Comparison of ENCODE assay signal across 8 mouse cellular contexts in the genomic region with DNA sequence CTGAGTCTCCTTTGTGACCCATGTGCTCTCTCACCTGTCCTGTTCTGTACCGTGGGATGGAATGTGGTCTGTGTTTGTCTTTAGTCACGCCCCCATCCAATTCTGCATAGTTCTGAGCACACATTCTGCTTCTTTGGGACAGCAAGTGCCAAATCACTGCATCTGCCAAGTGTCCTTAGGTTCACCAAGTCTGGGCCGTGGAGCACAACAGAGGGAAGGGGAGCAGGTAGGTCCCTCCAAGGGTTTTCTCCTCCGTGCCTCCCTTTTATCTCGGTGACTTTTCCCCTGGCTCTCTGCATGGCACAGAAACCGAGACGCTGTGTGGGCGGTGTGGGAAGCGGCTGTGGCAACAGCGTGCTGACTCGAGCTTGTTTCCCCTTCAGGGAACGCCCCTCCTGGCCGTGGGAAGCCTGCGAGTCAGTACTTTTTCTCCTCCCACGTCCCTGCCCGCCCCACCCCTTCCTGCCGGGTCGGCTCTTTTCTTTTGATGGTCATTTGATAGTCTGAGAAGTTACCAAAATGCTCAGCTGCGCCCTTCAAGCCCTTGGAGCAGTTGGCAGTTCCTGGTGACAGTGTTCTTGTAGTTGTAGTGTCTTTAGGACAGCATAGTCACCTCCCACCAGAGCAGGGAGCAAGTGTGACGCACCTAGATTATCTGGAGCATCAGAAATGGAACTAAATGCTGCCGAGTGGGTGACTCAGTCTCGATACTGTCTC. TPM values are rescaled to one million over a fixed set of nuclear protein-coding genes. Genes with fewer than 3 reads are reported as not detected.
DNase-seq lines count a peak whose midpoint lies in the region; ATAC-seq and TF ChIP-seq lines count a peak whose summit lies in the region.

No protein-coding gene starts in this region.

- 13% methylated on average over 22 of the region's 22 CpGs for WGBS in heart, embryonic 16.5 days
- 5% methylated on average over 22 of the region's 22 CpGs for WGBS in lung, embryonic 14.5 days
- WGBS in neural tube, embryonic 13.5 days = 18% methylated on average over 22 of the region's 22 CpGs
- WGBS in stomach, postnatal 0 days = 5% methylated on average over 22 of the region's 22 CpGs

- H3K4me2 ChIP-seq in heart, embryonic 16.5 days (ENCODE audit: low read depth, low read length) = peak overlapping the region; percentile 66
- peak overlapping the region; percentile 61 for H3K4me2 ChIP-seq in lung, embryonic 14.5 days
- peak overlapping the region; percentile 48 for H3K4me2 ChIP-seq in neural tube, embryonic 13.5 days
- H3K4me2 ChIP-seq in stomach, postnatal 0 days (replicated peaks; ENCODE audit: low read depth) = peak overlapping the region; percentile 57

- peak overlapping the region; percentile 34 for H3K9ac ChIP-seq in heart, embryonic 16.5 days (ENCODE audit: low read length)
- H3K9ac ChIP-seq in lung, embryonic 14.5 days = no peak overlapping the region; the same call in 1 of the 2 replicates
- H3K9ac ChIP-seq in neural tube, embryonic 13.5 days = peak overlapping the region; percentile 12; the same call in 1 of the 2 replicates
- H3K9ac ChIP-seq in stomach, postnatal 0 days (ENCODE audit: low read length) = no peak overlapping the region

- no peaks in the 10 kb centered on the region for H3K27me3 ChIP-seq in erythroblast, embryonic 14.5 days (ENCODE audit: control insufficient read depth)
- H3K27me3 ChIP-seq in heart, embryonic 16.5 days (ENCODE audit: control insufficient read depth, insufficient read depth, low read length) = no peaks in the 10 kb centered on the region
- no peaks in the 10 kb centered on the region for H3K27me3 ChIP-seq in lung, embryonic 14.5 days (ENCODE audit: insufficient read depth, low read length)
- H3K27me3 ChIP-seq in neural tube, embryonic 13.5 days = no peaks in the 10 kb centered on the region
- no peaks in the 10 kb centered on the region for H3K27me3 ChIP-seq in stomach, postnatal 0 days (ENCODE audit: control insufficient read depth, insufficient read depth, low read length)

- H3K9me3 ChIP-seq in erythroblast, embryonic 14.5 days (ENCODE audit: control insufficient read depth, low read length) = no peaks in the 10 kb centered on the region
- H3K9me3 ChIP-seq in heart, embryonic 16.5 days (replicated peaks; ENCODE audit: control insufficient read depth, low read length) = no peaks in the 10 kb centered on the region
- H3K9me3 ChIP-seq in lung, embryonic 14.5 days (ENCODE audit: low read depth, low read length) = no peaks in the 10 kb centered on the region
- no peaks in the 10 kb centered on the region for H3K9me3 ChIP-seq in neural tube, embryonic 13.5 days
- no peaks in the 10 kb centered on the region for H3K9me3 ChIP-seq in stomach, postnatal 0 days (ENCODE audit: control insufficient read depth, low read length)

- H3K27ac ChIP-seq in heart, embryonic 16.5 days (ENCODE audit: low read length) = peak overlapping the region; percentile 28; the same call in 1 of the 2 replicates
- 0 out of 2 replicates have a peak overlapping the region, but pooled peaks have one; percentile 50 for H3K27ac ChIP-seq in lung, embryonic 14.5 days (ENCODE audit: low read depth)
- H3K27ac ChIP-seq in neural tube, embryonic 13.5 days (replicated peaks) = no peak overlapping the region
- H3K27ac ChIP-seq in stomach, postnatal 0 days (replicated peaks) = peak overlapping the region; percentile 73

- H3K4me3 ChIP-seq in erythroblast, embryonic 14.5 days (replicated peaks) = peak overlapping the region; percentile 52
- peak overlapping the region; percentile 32 for H3K4me3 ChIP-seq in heart, embryonic 16.5 days (ENCODE audit: low read length)
- peak overlapping the region; percentile 22 for H3K4me3 ChIP-seq in lung, embryonic 14.5 days (ENCODE audit: low read depth, low read length)
- peak overlapping the region; percentile 10; the same call in 1 of the 2 replicates for H3K4me3 ChIP-seq in neural tube, embryonic 13.5 days
- H3K4me3 ChIP-seq in stomach, postnatal 0 days (ENCODE audit: low read depth, low read length) = peak overlapping the region; percentile 25

- peaks cover 10% of the 10 kb centered on the region for H3K4me1 ChIP-seq in erythroblast, embryonic 14.5 days (ENCODE audit: control insufficient read depth)
- H3K4me1 ChIP-seq in heart, embryonic 16.5 days (ENCODE audit: control insufficient read depth, insufficient read depth, low read length) = peaks cover 8% of the 10 kb centered on the region
- peaks cover 7% of the 10 kb centered on the region; the same call in 1 of the 2 replicates for H3K4me1 ChIP-seq in lung, embryonic 14.5 days (ENCODE audit: insufficient read depth)
- H3K4me1 ChIP-seq in neural tube, embryonic 13.5 days (replicated peaks) = peaks cover 10% of the 10 kb centered on the region
- peaks cover 4% of the 10 kb centered on the region; the same call in 1 of the 2 replicates for H3K4me1 ChIP-seq in stomach, postnatal 0 days (replicated peaks; ENCODE audit: control insufficient read depth, insufficient read depth)

- H3K36me3 ChIP-seq in erythroblast, embryonic 14.5 days (ENCODE audit: control insufficient read depth) = peaks cover 9% of the 10 kb centered on the region
- no peaks in the 10 kb centered on the region for H3K36me3 ChIP-seq in heart, embryonic 16.5 days (ENCODE audit: control insufficient read depth, insufficient read depth)
- H3K36me3 ChIP-seq in lung, embryonic 14.5 days (ENCODE audit: insufficient read depth) = no peaks in the 10 kb centered on the region
- no peaks in the 10 kb centered on the region for H3K36me3 ChIP-seq in neural tube, embryonic 13.5 days
- H3K36me3 ChIP-seq in stomach, postnatal 0 days (ENCODE audit: control insufficient read depth, insufficient read depth, low read length) = no peaks in the 10 kb centered on the region

- no peak for ATAC-seq in erythroblast, adult 5-6 weeks (replicated peaks; ENCODE audit: low FRiP score, poor library complexity, severe bottlenecking)
- peak; percentile 62 for ATAC-seq in heart, embryonic 16.5 days (replicated peaks; ENCODE audit: extremely low read depth, insufficient read depth, low FRiP score)
- peak; percentile 79 for ATAC-seq in lung, embryonic 14.5 days (ENCODE audit: insufficient read depth)
- ATAC-seq in neural tube, embryonic 13.5 days (ENCODE audit: low read depth) = no peak
- ATAC-seq in stomach, postnatal 0 days (ENCODE audit: low FRiP score, low TSS enrichment) = peak; percentile 87

- TF ChIP-seq CTCF in lung, embryonic 14.5 days (IDR thresholded peaks at IDR 0.05; ENCODE audit: low read depth) = no peak
- TF ChIP-seq CTCF in stomach, postnatal 0 days (IDR thresholded peaks at IDR 0.05; ENCODE audit: low read depth) = peak; percentile 17; the same call in 1 of the 2 replicates

- peak; percentile 91 for DNase-seq in fibroblast of lung, adult 2 months (ENCODE audit: low read depth)
- DNase-seq in kidney, postnatal 10 days = peak; percentile 80
- peak; percentile 57 for DNase-seq in lung, embryonic 14.5 days
- DNase-seq in stomach, postnatal 0 days (ENCODE audit: low spot score) = peak; percentile 85

- no peak for TF ChIP-seq EP300 in stomach, postnatal 0 days (optimal IDR thresholded peaks at IDR 0.05)

RNA-seq across cellular contexts. Expression of a gene that starts 21.0 kb away (rescaled TPM):
- 0.04 and 0.08 TPM in 2 replicates for polyA plus RNA-seq in erythroblast, embryonic 14.5 days (2012)
- total RNA-seq in erythroblast, adult 5-6 weeks (2015; ENCODE audit: low replicate concordance) = 0.42 and 0.96 TPM in 2 replicates
- total RNA-seq in erythroblast, adult 5-6 weeks (2017; ENCODE audit: low replicate concordance) = not detected in 2 replicates
- polyA plus RNA-seq in heart, embryonic 16.5 days (2015; fragmentation: Nextera tagmentation; extraction: Ambion mirVana) = 1.6 and 2.0 TPM in 2 replicates
- 2.1 and 2.5 TPM in 2 replicates for polyA plus RNA-seq in lung, embryonic 14.5 days (2014; fragmentation: Nextera tagmentation; extraction: Ambion mirVana)
- polyA plus RNA-seq in neural tube, embryonic 13.5 days (2015; fragmentation: Nextera tagmentation; extraction: Ambion mirVana) = 0.15 and 0.36 TPM in 2 replicates
- 28.6 and 28.9 TPM in 2 replicates for polyA plus RNA-seq in stomach, postnatal 0 days (2015; fragmentation: Nextera tagmentation; extraction: Ambion mirVana)

RNA-seq across cellular contexts. Expression of a gene that starts 58.0 kb away (rescaled TPM):
- 13.4 and 13.7 TPM in 2 replicates for polyA plus RNA-seq in erythroblast, embryonic 14.5 days (2012)
- total RNA-seq in erythroblast, adult 5-6 weeks (2015; ENCODE audit: low replicate concordance) = 4.8 and 7.9 TPM in 2 replicates
- 11.8 and 14.8 TPM in 2 replicates for total RNA-seq in erythroblast, adult 5-6 weeks (2017; ENCODE audit: low replicate concordance)
- 20.3 and 21.1 TPM in 2 replicates for polyA plus RNA-seq in heart, embryonic 16.5 days (2015; fragmentation: Nextera tagmentation; extraction: Ambion mirVana)
- 12.3 and 13.4 TPM in 2 replicates for polyA plus RNA-seq in lung, embryonic 14.5 days (2014; fragmentation: Nextera tagmentation; extraction: Ambion mirVana)
- 14.9 and 16.9 TPM in 2 replicates for polyA plus RNA-seq in neural tube, embryonic 13.5 days (2015; fragmentation: Nextera tagmentation; extraction: Ambion mirVana)
- 9.8 and 11.3 TPM in 2 replicates for polyA plus RNA-seq in stomach, postnatal 0 days (2015; fragmentation: Nextera tagmentation; extraction: Ambion mirVana)

Comparison
In these comparisons a context has a peak if more than half of its experiments do, and no peak if none do; other contexts are left out.
1. ATAC-seq: peak in heart, embryonic 16.5 days (single experiment), lung, embryonic 14.5 days (single experiment) and stomach, postnatal 0 days (single experiment); none in erythroblast, adult 5-6 weeks (single experiment) and neural tube, embryonic 13.5 days (single experiment).
2. H3K9ac ChIP-seq: peak in heart, embryonic 16.5 days (single experiment) and neural tube, embryonic 13.5 days (single experiment); none in lung, embryonic 14.5 days (single experiment) and stomach, postnatal 0 days (single experiment).
3. Peak in every context shown above with its lines, with median percentiles within 50 percentile points of each other: H3K4me3 ChIP-seq, DNase-seq and H3K4me2 ChIP-seq.